8 mouse cellular contexts compared by ENCODE assay signal in the genomic region with DNA sequence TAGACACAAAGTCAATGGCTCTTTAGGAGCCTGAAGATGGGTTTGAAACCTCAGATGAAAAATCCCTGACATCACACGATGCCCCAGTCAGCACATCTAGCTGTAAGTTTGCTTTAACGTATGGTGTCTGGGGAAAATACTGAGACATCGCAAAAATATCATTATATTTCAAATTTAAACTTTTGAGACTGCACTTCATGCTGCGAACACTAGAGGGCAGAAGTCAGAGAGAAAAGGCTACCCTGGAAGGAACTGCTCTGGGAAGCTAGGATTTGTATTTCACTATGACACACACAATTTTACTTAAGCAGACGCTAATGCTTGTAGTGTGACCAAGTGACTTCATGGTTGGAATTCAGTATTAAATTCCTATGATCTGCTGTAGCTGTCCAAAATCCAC. TPM values are rescaled to one million over a fixed set of nuclear protein-coding genes. Genes with fewer than 3 reads are reported as not detected.
A peak's percentile ranks its signal among the peaks of the same experiment; 100 is the strongest.
DNase-seq lines count a peak whose midpoint lies in the region; ATAC-seq and TF ChIP-seq lines count a peak whose summit lies in the region.

No protein-coding gene starts in this region.

- no peak for DNase-seq in gastrocnemius, adult 2 months
- DNase-seq in gastrocnemius, adult 8-10 months (ENCODE audit: low spot score in 2 of 2), result no peak
- peak; percentile 19 for DNase-seq in right cerebral cortex, adult 18-20 months
- no peak for DNase-seq in right cerebral cortex, postnatal 36 days (ENCODE audit: low spot score in 2 of 2)
- DNase-seq in c-Kit-positive CD71-positive TER-119-positive erythroid progenitor cells, embryonic 14.5 days (ENCODE audit: low spot score), result peak; percentile 11
- DNase-seq in left cerebral cortex, postnatal 4 days, result peak; percentile 21

- no peak for ATAC-seq in erythroid progenitor cell, adult 5-6 weeks (replicated peaks; ENCODE audit: low FRiP score, poor library complexity, severe bottlenecking)
- ATAC-seq in monocyte, adult 5-6 weeks (replicated peaks; ENCODE audit: insufficient number of reproducible peaks, low FRiP score, low TSS enrichment, poor library complexity, severe bottlenecking), result no peak

- peak overlapping the region; percentile 77 for H3K4me3 ChIP-seq in gastrocnemius, adult 2 months

- peak; percentile 94 for TF ChIP-seq CTCF in gastrocnemius, adult 2 months (IDR thresholded peaks at IDR 0.05)

- intact Hi-C loops in gastrocnemius, adult 2 months (cut with DNase I), result loop anchor here (2.0 to 5.0 kb wide), 4 partner anchors 32 to 734 kb away; a partner anchor contains a TSS
- intact Hi-C loops in left cerebral cortex, postnatal 4 days (cut with DNase I), result loop anchor here (5.0 kb wide), 1 partner anchor 681 kb away; no protein-coding TSS in a partner anchor

- H3K27ac ChIP-seq in gastrocnemius, adult 2 months, result peak overlapping the region; percentile 93

RNA-seq across cellular contexts. Expression of a gene that starts 1.5 kb away (rescaled TPM):
- total RNA-seq in gastrocnemius, adult 2 months (2021), result 10 to 100 TPM; 18.3 to 50.1 TPM
- 10 to 100 TPM; 15.8 to 33.5 (median 25.7) TPM for total RNA-seq in gastrocnemius, adult 8-10 months (2022)
- total RNA-seq in left cerebral cortex, postnatal 4 days (2021), result not detected
- not detected in 2 replicates for total RNA-seq in erythroid progenitor cell, adult 5-6 weeks (2015; ENCODE audit: low replicate concordance)
- not detected in 2 replicates for total RNA-seq in erythroid progenitor cell, adult 5-6 weeks (2017; ENCODE audit: low replicate concordance)
- total RNA-seq in monocyte, adult 5-6 weeks (2017), result not detected in 3 replicates

Comparison
In these comparisons a context has a peak if more than half of its experiments do, and no peak if none do; other contexts are left out.
1. DNase-seq: peak in right cerebral cortex, adult 18-20 months (single experiment), c-Kit-positive CD71-positive TER-119-positive erythroid progenitor cells, embryonic 14.5 days (single experiment) and left cerebral cortex, postnatal 4 days (single experiment); none in gastrocnemius, adult 2 months (single experiment), gastrocnemius, adult 8-10 months (0 of 2) and right cerebral cortex, postnatal 36 days (0 of 2).
2. RNA of a gene that starts 1.5 kb away (total RNA-seq): 18.3 to 50.1 TPM in gastrocnemius, adult 2 months and 15.8 to 33.5 TPM in gastrocnemius, adult 8-10 months; not detected in left cerebral cortex, postnatal 4 days, not detected in erythroid progenitor cell, adult 5-6 weeks and not detected in monocyte, adult 5-6 weeks; every median in the first group is over 10 times any median in the second.